Mouse (Mus musculus) hematopoietic stem cell, adult 5-6 weeks (primary cell): ENCODE data around the gene Nt5c1a. TPM values are rescaled to one million over a fixed set of nuclear protein-coding genes. Genes with fewer than 3 reads are reported as not detected.
A peak's percentile ranks its signal among the peaks of the same experiment; 100 is the strongest.
"Not testable (repeated sequence)": the region's sequence is repeated elsewhere in the genome, so short reads cannot be mapped to it uniquely, and the experiment has no call there.

ENCODE experiments used
- ATAC-seq, 2 experiments: fragments of 125-278 bp in 1 of 2; replicated peaks in 1 of 2; 2 replicates each; pipeline ENCODE4 v1.8.0; 2016 to 2017; ENCODE audit warnings: inconsistent platforms in 2 of 2, mild to moderate bottlenecking in 2 of 2, moderate number of reproducible peaks in 2 of 2, low read depth in 1 of 2, moderate TSS enrichment in 1 of 2; ENCODE audit not compliant: low FRiP score in 2 of 2, poor library complexity in 2 of 2, severe bottlenecking in 2 of 2, insufficient read depth in 1 of 2, low TSS enrichment in 1 of 2
- total RNA-seq: library from RNA; stranded (forward); fragments of 172-1452, 232-1000 nt; gene quantifications from 2 replicates; pipeline ENCODE4 v1.2.3, GENCODE M21; 2017

Nt5c1a gene
- total RNA-seq, result not detected in 2 replicates

DNA sequence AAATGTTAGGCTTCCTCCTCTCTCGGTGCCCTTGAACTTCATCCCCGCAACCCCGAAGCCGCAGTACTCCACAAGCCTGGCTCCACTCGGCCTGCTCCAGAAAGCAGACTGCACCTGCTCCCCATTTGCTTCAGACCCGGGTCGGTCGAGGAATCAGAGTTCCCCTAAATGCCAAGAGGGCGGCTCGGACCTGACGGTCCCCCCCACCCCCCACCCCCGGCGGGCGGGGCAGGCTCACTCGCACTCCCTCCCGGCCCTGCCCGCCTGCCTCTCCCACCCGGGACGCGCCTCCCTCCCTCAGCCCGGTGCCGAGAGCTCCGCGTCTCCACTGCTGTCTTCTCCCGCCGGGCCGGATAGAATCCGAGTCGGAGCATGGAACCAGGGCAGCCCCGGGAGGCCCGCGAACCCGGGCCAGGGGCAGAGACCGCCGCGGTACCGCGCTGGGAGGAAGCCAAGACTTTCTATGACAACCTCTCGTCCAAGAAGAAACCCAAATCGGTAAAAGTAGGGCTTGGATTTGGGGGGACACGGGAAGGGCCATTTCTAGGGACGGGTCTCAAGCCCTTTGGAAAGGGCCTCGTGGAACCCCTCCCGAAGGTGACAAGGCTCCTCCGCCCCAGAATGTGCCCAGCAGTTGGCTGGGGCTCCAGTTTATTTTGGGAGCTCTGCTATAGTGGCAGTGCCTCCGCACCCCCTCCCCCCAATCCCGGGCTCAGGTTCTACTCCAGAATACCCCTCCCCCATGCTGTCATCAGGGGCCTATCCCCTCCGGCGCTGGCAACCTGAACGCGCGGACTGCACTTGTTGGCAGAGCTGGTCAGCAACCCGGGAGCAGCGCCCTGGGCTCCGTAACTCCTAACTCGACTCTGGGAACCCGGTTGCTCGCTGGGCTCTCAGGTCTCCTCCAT is at the start of gene Nt5c1a:
TSS of gene Nt5c1a (plus strand) at position 319 of the 908 bp plus-strand sequence.
- ATAC-seq, result peak in 1 of 2 experiments; percentile 11; a peak in 2 of 4 replicates

DNA sequence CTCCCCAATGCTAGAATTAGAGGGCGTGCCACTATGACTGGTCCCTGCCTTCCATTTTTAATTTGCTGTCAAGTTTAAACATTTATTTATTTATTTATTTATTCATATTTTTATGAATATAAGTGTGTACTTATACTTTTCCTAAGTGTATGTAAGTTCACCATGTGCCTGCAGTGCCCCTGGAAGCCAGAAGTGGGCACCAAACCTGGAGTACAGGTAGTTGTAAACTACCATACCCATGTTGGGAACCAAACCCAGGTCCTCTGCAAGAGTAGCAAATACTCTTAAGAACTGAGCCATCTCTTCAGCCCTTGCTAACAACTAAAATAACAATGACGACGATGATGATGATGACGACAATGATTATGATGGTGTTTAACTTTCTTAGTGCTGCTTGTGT is 49.3 kb upstream of the Nt5c1a start:
- no peak for ATAC-seq

DNA sequence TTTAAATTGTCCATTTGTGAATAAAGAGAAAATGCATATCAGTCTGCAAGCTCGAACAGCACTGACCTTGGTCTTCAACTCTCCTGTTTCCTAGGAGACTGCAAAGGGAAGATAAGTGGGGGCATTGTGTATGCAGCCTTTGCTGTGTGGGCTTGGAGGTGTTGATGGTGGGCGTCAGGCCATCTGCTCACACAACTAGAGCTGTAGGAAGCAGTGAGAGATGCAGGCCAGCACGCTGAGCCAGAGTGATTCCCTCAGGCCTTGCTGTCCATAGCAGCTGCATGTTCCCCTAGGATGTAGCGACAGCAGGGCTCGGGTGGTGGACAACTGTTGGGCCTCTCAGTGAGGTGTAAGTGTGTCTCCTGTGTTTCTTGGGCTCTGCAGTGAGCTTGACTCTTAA is 48.3 kb upstream of the Nt5c1a start:
- no peak for ATAC-seq

DNA sequence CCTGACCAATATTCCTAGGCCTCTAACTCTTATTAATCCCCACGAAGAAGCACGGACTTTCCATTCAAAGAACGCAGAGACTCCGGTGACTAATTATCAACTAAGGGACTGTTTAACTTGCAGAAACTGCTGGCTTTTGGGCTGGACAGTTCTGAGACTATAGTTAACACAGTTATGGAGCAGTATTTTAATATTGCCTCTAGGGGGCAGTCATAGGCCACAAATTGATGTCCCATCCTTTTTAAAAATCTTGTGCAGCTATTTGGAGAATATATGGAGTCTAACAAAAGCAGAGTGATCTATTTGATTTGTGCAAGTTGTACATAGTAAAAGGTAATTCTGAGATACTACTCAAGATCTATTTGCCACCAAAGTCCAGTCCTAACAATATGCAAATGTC is 46.3 kb upstream of the Nt5c1a start:
- peak; percentile 66 to 78 for ATAC-seq

DNA sequence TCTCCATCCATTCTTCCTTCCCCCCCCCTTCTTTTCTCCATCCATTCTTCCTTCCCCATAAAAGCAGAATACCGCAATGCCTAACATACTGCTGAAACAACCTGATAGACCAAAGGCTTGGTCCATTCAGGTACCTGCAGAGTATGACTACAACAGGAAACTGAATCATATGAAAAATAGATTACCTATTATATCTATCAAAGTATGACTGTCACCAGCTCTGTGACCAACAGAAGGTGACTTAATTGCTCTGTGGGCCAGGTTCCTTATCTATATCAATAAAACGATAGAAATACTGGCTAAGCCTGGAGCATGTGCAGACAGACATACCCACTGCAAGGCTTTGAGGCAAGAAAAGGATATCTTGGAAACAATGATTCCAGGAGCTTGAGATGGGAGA is 45.9 kb upstream of the Nt5c1a start:
- no peak for ATAC-seq

DNA sequence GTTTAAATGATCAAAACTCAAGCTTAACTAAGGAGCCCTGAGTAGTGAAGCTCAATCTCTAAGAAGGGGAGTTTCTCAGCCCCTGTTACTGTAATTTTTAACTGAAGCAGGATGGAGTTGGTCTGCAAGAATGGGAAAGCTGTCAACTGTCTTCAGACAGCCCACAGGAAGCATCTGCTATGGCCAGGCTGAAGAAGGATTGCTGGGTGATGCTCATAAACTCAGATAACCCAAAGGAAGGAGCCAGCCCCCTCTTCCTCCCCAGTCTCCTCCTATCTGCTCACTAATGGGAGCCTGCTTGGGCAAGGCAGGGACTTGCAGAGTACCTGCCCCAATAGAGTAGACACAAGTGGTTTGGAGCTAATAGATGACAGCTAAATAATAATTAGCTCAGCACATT is 45.5 kb upstream of the Nt5c1a start:
- peak in 1 of 2 experiments; percentile 42; a peak in 2 of 4 replicates for ATAC-seq

DNA sequence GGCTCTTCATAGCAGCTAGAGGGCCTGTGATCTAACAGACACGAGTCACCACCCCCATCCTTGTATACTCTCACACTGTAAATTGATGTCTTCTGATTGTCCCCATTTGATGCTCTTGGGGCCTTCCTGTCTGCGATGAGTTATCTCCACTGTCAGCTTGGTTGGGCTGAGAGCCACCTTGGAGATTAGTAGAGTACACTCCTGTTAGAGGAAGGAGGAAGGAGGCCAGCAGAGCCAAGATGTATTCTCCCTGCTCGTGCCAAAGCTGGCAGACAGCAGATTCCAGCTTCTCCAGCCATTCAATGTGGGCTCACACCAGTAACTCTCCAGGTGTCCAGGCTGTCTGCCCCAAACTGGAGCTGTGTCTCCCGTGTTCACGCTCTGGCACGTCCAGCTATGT is 40.7 kb upstream of the Nt5c1a start:
- no peak for ATAC-seq

DNA sequence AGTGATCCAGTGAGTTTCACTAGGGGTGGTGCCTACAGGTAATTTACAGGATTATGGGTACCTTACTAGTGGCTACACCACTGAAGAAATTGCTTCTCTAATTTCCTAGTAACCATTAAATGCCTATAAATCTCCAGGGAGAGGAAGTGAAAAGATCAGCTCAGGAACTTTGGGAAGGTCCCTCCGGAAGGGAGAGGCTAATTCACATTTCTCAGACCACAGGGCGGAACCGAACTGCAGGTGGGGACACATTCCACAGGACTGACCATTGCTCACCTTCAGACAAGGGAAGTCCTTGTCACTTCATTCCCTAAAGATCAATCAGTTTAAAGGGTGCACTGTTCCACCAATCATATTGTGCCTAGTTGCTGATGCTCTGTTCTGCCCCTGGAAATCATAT is 40.1 kb upstream of the Nt5c1a start:
- not testable (repeated sequence) for ATAC-seq

DNA sequence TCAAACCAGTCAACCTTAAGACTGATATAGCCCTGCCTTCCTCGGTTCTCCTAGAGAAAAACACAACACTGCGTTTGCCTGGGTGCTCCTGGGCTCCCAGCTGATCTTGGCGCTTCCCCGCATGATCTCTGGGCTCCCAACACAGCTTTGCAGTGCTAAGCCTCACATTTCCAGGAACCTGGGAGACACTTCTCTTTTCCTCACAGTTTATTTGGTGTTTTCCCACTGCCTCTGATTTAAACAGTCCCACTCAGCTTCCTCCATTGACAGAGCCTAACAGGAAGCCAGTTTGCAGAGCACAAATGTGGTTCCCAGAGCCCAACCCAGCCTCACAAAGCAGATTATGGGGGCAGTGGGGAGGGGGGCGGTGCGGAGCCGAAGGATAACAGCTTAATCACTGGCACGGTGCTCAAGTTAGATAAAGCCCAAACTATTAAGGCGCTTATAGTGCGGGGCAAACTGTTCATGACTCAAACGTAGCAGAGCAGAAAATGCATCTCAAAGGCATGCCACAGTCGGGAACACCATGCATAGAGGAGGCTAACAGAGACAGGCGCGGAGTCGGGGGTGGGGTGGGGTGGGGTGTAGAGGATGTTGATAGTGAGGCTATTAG is 38.9 kb upstream of the Nt5c1a start:
- ATAC-seq, result peak; percentile 27 to 66

DNA sequence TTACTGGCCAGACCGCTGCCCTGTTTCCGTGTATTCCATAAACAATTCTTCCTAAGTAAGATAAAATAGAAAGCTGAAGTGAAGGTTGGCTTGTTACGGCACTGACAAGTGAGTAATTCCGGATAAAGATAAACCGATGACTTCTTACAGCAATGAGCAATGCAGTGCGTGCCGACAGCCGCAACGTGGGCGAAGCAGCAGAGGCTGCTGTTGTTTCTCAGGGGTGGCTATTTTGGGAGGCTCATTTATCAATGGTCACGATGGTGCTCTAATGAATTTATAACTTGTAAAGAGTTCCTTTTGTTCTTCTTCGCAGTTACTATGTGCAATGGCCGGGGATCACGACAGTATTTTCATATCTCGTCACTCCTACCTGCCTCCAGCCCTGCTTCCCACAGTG is 37.1 kb upstream of the Nt5c1a start:
- ATAC-seq, result no peak

DNA sequence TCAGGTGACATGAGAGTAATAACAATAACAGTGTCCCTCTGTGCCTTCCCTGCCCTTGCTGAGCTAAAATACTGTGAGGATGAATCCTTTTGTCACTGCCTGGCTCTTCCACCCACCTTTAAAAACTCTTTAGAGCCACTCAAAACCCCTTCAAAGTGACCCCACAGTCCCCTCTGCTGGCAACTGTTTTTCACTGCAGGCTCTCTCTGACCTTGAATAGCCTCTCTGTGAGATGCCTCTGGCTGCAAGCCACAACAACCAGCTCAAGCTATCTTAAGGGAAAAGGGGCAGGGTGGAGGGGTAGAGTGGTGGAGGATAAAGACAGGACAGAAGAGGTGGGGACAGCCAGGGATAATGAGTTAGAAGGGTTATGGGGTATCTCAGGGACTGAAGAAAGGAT is 29.5 kb upstream of the Nt5c1a start:
- no peak; a peak in 1 of 4 replicates for ATAC-seq

DNA sequence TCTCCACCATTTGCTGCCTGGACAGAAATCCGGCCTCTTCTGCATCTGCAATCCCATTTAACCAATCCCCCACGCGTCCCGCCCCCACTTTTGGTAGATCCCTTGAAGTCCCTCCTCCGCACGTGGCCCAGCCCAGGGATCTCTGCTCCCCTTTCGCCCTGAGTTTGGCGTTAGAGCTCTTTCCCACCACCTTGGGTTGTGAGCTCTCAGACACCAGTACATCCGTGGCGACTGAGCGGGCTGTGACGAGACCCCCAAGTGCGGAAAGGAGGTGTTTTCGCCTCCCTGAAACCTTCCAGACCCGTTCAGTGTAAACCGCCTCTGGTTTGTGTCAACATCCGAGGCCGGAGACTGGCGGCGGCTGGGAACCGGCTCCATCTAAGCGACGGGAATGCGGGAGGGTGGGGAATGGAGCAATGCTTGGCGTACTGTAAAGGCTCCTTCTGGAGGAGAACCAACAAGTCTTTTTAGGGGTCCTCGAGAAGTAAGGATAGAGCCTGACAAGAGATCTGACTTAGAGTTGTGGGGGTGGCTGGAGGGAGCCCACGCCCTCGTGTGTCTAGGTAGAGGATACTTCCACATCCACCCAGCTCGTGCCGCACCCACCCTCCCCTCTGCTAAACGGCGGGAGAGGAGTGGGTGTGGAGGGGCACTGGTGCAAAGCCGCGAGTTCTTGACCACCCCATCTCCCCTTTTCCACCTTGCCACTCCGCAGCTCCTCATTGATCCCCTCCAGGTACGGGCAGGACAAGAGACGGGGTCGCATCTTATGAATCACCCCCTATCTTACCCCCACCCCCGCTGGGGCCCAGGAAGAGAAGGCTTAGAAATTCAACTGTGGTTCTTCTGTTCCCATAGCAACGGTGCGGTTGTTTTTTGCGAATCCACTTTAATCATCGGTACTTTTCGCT is 18.7 kb upstream of the Nt5c1a start, which contains the start of gene Hpcal4:
TSS of gene Hpcal4 (plus strand) at position 900 of the 911 bp plus-strand sequence.
- peak in 1 of 2 experiments; percentile 43; a peak in 2 of 4 replicates for ATAC-seq

DNA sequence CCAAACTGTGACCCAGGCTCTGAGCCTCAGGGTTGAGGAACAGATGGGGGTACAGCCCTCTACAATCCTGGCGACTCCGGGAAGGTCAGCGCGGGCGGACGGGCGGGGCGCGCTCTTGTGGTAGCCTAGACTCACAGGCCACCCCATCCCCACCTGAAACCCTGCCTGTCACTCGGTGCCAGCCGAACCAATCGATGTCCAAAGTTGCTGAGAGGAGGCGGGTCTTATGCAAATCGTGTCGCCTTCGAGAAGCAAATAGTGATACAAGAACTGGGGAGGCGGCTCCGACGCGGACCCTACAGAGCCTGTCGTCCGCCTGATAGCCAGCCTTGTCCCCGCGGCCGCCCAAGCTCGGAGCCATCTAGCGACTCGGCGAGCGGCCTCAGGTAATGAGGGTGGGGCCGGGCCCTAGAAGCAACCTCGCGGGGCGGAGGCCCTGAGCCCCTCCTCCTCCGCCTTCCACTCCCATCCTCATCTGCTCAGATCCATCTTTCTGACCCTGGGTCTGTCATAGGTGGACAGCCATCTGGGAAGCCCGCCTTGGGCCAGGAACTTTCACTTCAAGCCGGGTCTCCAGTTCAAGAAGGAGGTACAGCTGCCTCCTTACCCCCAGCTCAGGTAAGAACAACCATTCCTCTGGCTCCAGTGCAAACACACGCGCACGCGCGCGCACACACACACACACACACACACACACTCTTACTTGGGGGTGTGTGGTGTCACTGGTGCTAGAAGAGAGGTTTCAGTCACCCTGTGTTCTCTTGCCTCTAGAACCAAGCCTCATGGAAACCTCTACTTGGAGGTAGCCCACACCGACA is 17.9 kb upstream of the Nt5c1a start:
- ATAC-seq, result peak; percentile 76 to 82

DNA sequence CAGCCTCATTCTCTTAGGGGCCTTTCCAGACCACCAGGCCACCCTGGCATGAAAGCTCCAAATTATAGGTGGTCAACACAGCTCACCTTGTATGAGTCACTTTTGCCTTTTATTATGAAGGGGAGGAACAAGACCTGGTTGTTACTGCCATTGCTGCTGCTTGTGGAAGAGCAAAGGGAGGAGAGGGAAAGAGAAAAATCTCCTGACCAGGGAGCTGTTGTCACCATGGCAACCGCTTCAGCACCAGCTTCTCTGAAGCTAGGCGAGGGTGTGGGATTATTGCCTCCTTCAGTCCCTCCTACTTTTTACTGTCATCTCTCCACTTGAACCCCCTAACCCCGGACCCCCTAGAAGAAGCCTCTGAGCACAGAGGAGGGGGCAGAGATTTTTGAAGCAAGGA is 16.5 kb upstream of the Nt5c1a start:
- no peak for ATAC-seq

DNA sequence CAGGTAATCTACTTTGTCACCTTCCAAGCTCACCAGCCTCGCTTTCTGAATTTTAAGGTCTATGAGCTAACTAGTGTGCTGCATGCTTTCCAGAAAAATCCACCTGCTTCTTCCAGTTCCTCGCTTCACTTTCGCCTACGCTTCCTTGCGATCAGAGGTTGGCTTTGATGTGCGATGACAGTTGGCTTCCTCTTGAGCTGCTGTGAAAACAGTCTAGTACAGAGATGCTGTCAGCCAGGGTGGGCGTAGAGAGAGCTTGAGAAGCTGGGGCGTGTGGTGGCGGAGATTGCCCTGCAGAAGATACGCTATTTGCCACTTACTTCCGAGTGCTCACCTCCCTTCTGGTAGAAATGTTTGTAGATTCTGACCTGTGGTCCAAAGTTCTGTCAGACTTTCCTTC is 9.0 kb upstream of the Nt5c1a start:
- ATAC-seq, result no peak

DNA sequence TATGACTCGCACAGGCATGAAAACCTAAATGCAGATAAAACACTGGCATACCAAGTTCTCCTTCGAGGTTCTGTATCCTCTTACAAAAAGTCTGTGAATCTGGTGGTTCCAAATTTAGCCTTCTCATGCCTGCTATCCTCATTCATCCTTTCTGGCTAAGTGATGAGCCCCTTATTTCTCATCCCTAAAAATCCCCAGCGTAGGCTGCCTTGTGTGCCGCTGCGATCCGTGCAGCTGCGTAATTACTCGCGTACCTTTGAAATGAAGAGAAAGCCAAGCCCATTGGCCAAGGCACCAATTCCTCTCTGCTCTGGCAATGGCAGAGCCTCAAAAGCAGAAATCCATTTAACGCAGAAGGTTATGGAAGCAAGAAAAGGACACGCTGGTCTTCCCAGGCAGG is 7.5 kb upstream of the Nt5c1a start:
- ATAC-seq, result no peak

DNA sequence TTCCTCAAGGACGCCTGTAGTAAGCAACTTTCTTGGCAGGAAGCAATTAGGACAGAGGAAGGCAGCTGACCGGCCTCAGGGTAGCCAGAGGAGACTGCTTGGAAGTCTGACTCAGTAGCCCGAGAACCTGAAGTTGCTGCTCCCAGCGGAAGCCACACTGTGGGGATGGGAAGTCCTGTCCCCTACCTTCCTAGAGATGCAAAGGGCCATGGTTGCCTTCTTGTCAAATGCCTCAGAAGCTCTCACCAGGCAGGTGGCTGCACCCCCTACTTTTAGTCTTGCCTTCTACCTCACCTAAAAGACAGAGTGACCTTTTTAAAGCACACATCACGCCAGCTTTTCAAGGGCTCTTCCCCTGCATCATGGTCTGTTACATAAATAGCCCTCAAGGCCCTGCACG is 4.6 kb upstream of the Nt5c1a start:
- ATAC-seq, result no peak
